Mouse (Mus musculus) cerebellum, postnatal 25 days (tissue): ENCODE results near the gene Rlbp1.
A peak's percentile ranks its signal among the peaks of the same experiment; 100 is the strongest.

ENCODE experiments used
- DNase-seq, 2 experiments: peaks; one replicate each; pipeline ENCODE4 v3.0.0; 2021; ENCODE audit warnings: mixed read lengths in 2 of 2

Gene Rlbp1

GRCm38 (mm10) chr7:79375594-79375993, 11.3 kb downstream of the Rlbp1 start:
- no peak for DNase-seq

DNA sequence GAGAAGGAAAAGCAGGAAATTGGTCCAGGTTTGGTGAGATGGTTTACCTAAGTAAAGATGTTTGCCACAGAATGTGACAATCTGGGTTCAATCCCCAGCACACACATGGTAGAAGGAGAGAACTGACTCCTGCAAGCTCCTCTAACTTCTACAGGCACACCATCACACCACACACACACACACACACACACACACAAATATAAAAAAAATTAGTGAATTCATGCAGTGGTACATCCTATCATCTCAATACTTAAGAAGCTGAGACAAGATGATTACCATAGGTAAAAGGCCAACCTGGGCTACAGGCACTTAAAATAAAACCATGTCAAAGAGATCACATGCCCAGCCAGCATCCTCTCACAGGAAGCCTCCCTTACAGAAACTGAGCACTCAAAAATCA, 12.8 kb downstream of the Rlbp1 start:
- no peak for DNase-seq

- peak; percentile 48 to 73 for DNase-seq
Observed at GRCm38 (mm10) chr7:79371321-79371879, 15.4 kb downstream of the Rlbp1 start.

DNA sequence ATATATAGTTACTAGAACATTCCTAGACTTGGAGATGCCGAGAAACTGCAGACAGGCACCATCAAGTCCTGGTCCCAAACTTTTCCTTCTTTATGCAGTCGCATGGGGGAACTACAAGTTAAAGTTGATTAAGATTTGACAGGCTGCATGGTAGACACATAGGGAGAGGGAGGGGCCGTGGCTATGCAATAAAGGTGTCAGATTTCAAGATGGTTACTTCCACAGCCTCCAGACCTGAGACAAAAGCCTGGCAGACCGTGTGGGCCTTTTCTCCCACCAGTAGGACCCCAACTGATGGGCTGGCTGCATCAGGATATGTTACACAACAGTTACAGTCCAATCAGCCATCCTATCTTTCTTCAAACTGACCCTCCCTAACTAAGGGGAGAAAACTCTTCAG, 17.4 kb downstream of the Rlbp1 start:
- DNase-seq, result no peak

- DNase-seq, result no peak
Observed at GRCm38 (mm10) chr7:79368664-79369063, 18.2 kb downstream of the Rlbp1 start.

DNA sequence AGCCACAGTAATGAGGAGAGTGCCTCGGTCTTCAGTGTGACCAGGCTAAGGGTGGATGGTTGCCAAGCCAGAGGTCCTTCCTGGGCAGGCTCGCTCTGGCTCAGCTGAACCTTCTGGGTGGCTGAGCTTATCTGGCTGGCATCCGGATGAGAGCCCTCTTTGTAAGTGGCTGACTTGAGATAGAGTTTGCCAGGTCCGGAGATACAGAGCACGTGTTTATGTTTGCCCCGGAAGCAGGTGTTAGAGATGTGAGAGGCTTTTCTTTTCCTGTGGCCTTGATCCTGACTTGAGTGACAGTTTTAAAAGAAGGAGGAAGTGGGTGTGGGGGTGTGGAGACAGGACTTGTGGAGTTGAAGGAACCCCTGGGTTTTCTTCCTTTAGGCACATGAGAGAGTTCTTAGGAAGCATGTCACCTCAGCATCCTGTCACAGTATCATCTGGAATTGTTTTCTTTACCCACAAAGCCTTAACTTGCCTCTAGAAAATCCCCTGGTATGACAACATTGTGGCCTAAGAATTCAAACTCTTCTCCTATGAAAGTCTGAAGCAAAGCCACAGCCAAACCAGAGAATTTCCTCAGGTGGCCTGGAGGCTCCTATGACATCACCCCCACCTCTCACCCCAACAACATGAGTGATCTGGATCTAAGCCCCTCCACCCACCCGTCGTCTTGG, 23.3 kb downstream of the Rlbp1 start:
- peak in 1 of 2 experiments; percentile 57 for DNase-seq

- no peak for DNase-seq
Observed at GRCm38 (mm10) chr7:79362830-79363229, 24.0 kb downstream of the Rlbp1 start.

DNA sequence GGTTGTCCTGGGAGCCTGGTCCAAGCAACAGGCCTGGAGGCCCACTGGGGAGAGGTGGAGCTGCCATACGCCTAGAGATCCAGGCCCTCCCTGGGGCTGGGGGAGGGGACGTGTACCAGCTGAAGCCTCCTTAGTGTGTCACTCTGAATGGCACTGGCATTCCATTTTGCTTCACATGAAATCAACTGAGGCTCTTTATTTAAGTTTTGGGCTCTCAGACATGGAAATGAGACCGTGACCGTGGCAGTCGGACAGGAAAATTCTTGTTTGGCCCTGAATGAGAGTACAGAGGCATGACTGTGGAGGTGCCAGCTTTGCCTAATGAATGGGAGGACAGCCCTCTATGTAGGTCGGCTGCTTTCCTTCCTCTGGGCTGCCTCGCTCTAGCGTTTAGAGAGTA, 24.6 kb downstream of the Rlbp1 start:
- DNase-seq, result peak in 1 of 2 experiments; percentile 29

DNA sequence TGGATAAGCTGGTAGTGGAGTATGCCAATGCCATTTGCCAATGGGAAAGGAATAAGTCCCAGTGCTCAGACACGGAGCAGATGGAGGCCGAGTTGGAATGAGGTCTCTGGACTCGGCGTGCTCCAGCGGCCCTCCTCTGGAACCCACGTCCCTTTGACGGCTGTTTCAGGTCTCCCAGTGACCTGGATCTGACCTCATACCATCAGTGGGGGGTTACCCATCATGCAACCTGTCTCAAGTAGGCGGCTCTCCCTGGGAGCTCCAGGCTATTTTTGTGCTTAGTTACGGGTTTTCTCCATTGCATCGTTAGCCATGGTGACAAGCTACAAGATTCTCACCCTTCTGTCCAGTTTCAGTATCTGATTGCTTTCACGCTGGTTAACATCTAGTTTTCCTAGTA, 26.8 kb downstream of the Rlbp1 start:
- no peak for DNase-seq

GRCm38 (mm10) chr7:79359183-79359435, 27.7 kb downstream of the Rlbp1 start:
- DNase-seq, result no peak

GRCm38 (mm10) chr7:79358350-79359182, 28.3 kb downstream of the Rlbp1 start:
- no peak for DNase-seq

GRCm38 (mm10) chr7:79349738-79350386, 37.0 kb downstream of the Rlbp1 start:
- DNase-seq, result peak; percentile 71 to 86

GRCm38 (mm10) chr7:79348816-79349215, 38.0 kb downstream of the Rlbp1 start:
- DNase-seq, result no peak

- no peak for DNase-seq
Observed at GRCm38 (mm10) chr7:79347108-79347813, 39.6 kb downstream of the Rlbp1 start.

DNA sequence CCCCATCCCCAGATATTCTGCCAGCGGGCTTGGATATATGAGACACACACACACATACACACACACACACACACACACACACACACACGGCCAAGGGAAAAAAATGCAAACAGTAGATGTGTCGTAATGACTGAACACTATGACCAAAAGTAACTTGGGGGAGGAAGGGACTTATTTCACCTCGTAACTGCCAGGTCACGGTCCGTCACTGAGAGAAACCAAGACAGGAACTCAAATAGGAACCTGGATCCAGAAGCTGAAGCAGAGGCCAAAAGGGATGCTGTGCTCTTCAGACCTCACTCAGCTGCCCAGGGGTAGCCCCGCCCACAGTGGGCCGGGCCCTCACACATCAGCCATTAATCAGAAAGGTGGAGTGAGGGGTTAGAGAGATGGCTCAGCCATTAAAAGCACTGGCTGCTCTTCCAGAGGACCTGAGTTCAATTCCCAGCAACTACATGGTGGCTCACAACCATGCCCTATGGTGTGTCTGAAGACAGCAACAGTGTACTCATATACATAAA, 40.2 kb downstream of the Rlbp1 start:
- DNase-seq, result no peak

- DNase-seq, result peak; percentile 35 to 70
Observed at GRCm38 (mm10) chr7:79345902-79346301, 40.9 kb downstream of the Rlbp1 start.

- no peak for DNase-seq
Observed at GRCm38 (mm10) chr7:79336362-79336910, 50.4 kb downstream of the Rlbp1 start.

DNA sequence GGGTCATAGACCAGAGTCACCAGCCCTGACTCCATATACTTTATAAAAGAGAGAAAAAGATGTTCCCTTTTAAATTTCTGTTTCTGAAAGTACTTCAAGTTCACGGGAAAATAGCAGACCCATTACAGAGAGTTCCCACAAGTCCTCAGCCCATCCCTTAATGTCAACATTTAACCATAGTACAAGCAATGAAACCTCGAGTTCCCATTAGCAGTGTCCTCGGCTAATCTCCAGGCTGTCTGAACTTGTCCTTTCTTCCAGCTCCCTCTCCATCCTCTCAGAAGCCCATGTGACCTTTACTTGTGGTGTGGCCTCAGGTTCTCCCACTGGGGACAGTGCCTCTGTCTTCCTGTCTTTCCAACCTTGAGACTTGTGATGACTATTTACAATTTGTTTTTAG, 53.4 kb downstream of the Rlbp1 start:
- DNase-seq, result no peak

- no peak for DNase-seq
Observed at GRCm38 (mm10) chr7:79331197-79331596, 55.7 kb downstream of the Rlbp1 start.

GRCm38 (mm10) chr7:79328769-79329168, 58.1 kb downstream of the Rlbp1 start:
- DNase-seq, result peak in 1 of 2 experiments; percentile 65
